Mouse (Mus musculus) retina, postnatal 7 days (tissue): ENCODE data around the gene Itih2.

Experiments
- DNase-seq: peaks from one replicate; pipeline ENCODE4 v3.0.0-alpha.2; 2012; ENCODE audit warnings: low read depth, low spot score

The Itih2 gene

DNA sequence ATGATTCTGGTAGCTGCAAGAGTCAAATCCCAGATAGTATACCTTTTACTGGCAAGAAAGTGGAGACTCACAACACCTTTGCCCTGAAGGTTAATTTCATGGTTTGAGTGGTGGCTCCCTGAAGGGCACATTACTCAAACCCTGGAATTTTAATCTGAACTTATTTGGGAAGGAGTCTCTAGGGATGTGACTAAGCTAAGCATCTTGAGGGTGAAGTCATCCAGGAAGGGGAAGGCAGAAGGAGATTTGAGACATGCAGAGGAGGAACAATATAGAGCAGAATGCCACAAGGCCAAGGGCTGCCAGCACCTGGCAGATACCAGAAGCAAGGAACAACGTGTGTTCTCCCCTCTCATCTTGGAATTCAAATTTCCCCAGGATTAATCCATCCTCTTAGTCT is 12.4 kb downstream of the Itih2 start:
- DNase-seq, result no peak

DNA sequence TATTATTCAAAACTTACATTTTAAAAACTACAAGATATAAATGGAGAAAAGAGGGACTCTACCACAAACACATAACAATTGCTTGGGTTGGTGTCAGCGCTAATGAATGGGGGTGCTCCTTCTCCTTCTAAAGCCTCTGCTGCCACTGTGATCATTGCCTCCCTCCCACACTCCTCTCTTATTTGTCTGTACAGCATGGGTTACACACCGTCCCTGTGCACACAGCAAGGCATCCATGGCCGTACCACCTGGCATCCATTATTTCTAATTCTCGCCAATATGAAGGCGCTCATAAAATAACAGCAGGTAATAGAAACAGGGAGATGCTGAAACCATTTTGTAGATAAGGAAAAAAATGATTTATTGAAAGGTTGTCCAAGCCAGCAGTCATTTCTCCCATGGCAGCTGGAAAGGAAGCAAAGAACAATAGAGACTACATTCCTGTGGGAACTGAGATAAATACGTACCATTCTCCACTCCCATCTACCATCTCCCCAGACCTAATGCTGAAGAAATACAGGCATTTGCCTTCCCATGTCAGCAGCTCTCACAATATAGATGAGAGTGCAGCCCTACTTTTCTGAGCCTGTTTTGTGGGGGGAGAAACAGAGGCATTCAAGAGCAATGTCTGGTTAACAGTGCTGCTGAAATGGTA is 22.5 kb downstream of the Itih2 start:
- no peak for DNase-seq

DNA sequence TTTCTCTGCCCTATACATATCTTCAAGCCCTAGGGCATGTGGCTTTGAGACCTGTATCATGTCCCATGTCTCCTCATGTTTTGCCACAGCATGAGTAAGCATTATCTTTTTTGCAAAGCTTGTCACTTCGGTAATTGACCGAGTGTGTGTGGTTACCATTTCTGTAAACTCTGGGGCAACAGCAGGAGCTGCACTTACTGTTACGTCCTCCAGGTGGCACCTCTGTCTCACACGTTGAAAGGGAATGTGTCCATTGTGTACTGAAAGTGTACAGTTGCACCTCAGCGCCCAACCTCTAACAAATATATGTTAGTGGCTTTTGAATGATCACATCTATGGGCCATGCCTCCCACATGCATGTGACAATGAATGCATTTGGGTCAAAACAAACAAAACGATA is 30.0 kb downstream of the Itih2 start:
- peak; percentile 24 for DNase-seq

DNA sequence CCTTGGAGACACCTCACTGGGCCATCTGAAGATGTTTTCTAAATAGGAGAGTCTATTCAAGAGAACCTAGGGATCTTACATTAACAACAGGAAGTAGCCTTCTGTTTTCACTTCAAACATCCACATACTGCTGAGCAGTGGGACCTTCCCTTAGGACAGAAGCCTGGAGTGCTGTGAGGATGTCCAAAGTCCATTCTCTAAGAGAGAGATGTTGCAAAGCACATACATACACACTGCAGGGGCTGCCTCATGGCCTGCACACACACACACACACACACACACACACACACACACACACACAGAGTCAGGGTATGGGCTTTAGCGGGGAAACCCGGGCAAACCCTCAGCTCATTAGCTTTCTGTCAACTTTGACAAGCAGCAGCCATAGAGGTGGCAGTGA is 30.7 kb downstream of the Itih2 start:
- DNase-seq, result no peak

DNA sequence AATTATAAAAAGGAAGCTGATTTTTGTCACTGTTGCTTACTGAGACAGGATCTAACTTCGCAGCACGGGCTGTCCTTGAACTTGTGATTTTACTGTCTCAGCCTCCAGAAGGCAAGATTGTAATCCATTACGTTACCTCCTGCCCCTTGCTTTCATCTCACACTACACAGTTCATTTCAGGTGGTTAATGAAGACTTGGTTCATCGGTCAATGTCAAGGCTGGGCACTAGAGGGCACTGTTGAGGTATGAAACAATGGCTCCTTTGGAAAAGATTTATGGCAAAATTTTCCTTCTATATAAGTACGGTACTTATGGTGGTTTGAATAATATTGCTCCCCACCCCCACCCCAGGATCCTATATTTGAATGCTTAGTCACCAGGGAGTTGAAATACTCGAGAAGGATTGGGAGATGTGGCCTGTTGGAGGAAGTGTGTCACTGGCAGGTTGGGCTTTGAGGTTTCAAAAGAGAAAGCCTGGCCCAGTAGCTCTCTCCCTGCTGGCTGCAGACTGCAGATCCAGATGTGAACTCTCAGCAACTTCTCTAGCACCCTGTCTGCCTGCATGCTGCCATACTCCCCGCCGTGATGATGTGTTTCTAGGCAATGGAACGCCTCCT is 32.5 kb downstream of the Itih2 start:
- peak; percentile 41 for DNase-seq

DNA sequence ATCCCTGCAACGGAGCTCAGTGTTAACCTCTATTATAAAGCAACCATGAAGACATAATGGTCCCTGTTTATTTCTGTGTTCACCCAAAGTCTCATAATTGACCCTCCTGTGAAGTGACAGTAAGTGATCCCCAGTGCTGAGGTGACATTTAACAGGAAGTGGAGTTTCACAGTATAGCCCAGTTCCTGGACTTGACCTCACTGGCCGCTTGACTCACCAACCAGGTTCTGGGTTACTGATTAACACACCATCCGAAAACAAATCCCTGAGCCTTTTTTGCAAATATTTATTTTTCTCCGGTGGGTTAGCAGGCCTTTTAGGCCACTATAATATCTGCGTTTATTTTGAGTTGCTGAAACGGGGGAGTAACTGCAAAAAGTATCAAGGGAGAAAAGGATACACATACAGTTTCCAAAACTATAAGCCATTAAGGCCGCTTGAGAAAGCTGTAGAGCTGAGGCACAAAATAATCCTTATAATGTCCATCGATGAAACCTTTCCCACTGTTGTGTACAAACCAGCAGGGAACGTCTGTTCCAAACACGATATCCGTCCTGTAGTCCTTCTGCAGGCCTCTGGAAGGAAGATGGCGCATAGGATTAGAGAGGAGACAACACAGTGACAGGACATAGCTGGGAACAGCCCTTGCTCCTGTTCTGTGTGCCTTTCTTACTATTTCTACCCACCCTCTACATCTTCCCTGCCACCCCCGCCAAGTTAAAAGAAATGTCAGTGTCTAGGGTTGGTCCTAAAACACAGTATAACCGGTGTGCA is 36.7 kb downstream of the Itih2 start:
- DNase-seq, result no peak

DNA sequence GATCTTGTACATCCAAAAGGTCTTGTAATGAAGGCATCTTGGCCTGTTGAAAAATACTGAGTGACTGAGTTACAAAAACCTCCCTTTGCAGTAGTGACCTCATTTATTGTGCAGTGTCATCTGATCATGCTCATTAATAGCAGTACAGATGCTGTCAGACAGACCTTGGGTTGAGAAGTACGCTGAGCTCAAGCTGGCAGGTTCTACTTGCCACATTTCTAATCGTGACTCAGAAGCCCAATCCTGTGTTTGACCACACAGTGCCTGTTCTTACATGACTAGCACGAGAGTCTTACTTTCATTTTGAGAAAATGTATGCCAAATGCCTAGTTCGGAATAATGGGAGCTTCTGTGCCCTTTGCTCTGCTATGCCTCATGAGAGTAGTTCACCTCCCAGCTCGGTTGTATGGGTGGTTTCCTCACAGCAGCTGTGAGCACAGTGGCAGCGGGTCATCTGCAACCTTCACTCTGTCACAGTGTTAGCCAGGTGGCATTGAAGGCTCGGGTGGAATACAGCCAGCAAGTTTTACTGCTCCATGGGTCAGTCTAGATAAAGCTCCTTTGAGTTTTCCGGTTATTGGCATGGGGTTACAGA is 43.8 kb downstream of the Itih2 start:
- DNase-seq, result no peak

DNA sequence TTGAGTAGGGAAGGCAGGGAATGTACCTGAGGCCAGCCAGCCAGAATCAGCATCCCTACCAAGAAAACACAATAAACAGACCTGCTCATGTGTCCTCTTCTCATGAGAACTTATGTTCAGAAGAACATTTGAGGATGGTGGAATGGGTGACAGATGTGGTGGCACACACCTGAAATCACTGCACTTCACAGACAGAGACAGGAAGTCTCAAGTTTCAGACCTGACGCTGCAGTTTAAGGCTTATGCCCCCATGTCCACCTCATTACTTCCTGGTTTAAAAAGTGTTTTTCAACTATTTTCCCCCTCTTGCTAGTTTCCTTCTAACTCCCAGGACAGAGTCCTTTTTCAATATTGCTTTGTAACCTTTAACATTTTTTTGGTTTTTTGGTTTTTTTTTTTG is 48.5 kb downstream of the Itih2 start:
- no peak for DNase-seq

DNA sequence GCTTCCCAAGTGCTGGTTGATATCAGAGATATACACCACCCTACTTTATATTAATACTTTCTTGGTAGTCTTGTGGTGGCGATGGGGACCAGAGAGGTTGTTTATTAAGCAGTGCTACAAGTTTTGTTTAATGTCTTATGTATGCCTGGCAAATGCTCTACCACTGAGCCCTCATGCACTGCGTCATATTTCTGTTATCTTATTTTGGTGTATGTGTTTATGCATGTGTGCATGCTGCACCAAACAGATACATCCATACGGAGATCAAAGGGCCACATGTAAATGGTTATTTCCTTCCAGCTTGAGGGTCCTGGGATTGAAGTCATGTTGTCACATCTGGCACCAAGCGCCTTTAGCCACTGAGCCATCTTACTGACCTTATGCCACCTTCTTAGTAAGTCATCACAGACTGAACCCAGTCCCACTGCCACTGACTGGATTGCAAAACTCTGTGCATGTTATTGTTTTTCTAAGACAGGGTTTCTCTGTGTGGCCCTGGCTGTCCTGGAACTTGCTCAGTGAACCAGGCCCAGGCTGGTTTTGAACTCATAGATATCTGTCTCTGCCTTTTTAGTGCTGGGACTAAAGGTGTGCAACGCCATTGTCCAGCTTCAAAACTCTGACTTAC is 49.6 kb downstream of the Itih2 start:
- no peak for DNase-seq

DNA sequence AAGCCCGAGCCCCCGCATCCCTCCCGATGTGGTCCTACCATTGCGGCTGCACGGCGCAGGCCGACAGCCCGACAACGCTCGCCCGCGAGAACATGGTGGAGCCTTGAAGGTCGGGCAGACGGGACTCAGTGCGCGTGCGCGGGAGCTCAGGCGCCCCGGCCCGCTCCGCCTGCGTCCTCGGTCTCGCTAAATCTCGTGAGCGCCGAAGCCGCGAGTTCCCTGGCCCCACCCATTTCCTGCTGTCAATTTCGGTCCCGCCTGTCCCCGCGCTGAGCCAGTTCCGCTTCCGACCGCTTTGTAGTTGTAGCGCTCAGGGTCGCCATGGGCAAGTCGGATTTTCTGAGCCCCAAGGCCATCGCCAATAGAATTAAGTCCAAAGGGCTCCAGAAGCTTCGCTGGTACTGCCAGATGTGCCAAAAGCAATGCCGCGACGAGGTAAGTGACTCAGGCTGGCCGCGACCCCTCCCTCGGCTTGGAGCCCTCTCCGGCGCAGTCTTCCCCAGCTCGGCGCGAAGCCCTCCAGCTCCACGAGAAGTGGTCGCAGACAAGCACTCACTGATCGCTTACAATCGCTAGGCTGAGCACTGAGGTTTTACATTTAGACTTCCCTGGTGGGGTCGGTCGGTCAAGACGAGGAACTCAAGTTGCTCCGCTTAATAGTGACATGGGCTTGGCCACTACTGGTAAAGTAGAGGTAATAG is 50.7 kb downstream of the Itih2 start, which contains the start of the genes Atp5c1 and Kin:
Gene Atp5c1, minus strand, starts transcription at position 201 of the 701 bp plus-strand sequence.
Gene Kin, plus strand, starts transcription at position 284 of the 701 bp plus-strand sequence.
- peak; percentile 96 for DNase-seq

DNA sequence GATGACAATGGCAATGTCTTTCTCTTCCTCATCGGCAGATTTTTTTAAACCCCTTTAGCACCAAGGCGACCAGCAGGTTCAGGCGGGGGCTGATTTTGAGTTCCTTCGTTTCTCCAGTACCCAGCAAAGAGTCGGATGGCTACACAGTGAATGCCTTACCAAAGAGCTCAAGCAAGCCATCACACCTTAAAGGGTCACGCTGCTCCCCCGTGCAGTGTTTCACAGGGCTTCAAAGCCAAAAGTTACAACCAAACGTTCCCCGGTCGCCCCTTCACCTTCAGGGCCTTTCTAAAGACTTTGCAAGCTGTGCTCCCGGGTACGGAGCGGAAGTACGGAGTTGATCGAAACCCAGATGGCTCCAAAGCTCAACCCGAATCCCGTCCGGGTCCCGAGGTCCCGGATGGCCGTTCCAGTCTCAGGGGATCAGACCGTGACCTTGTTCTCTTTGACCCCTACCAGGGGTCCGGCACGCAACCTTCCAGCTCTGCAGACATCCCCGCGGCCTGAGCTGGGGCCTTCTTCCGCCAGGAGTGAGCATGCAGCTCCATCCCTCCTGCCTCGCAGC is 51.4 kb downstream of the Itih2 start:
- no peak for DNase-seq

DNA sequence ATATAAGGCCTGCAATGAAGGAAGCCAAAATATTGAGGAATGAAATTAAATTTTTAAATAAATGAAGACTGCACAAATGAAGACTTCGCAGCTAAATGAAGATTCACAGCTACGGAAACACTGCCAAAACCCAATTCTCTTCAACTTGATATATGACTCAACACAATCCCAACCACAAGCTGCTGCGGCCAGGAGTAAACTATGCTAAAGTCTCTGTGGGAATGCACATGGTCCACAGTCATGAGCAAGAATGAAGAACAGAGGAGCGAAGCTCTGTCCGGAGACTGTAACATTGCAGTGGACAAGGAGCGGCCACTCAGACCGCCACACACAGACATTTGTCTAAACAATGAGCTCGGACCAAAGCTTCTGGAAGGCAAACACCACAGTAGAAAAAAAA is 54.5 kb downstream of the Itih2 start:
- DNase-seq, result no peak

DNA sequence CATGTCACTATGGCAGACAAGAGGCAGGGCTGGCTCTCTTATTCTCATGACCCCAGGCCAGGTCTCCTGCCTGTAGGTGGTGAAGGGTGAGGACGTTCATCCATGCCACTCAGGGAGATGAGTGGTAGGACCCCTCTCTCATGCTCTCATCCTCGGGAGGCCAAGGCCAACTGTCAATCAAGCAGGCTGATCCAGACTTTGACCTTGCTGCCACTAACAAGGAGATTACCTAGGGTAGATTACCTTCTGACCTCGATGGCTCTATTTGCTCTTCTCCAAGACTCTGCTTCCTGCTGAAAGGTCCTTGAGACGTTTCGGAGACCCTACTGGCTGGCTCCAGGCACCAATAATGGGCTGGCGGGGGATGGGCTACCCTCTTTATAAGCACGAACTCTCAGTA is 56.7 kb downstream of the Itih2 start:
- no peak for DNase-seq

DNA sequence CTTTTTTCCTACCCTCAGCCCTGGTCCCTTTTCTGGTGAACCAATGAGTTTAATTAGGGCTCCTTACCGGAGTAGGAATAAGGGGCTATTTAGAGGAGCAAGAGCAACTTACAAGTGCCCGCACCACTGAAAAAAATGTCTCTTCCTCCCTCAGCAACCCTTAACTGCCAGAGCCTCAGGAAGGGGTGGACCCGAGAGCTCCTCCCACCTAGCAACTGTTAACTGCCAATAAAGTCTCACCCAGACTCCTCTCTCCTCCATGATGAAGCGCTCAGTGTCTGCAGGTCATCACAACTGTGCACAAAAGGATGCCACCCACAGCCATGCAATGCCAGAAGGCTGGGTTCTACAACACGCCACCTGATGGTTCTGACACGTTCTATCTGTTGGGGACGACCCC is 59.4 kb downstream of the Itih2 start:
- no peak for DNase-seq

DNA sequence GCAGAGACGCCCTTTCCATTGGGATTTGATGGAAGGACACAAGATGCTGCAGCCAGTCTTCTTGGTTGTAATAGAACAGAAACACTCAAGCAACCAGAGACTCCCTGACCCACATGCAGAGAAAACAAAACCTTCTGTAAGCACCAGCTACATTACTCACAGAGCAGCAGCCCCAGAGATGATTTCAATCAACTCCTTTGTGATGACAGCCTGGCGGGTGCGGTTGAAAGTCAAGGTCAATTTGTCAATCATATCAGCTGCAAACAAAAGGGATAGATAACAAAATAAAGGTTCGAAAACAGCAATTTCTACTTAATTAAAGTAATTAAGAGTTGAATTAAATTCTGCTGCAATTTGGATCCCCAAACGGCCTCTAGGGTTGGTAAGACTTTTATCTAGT is 72.4 kb downstream of the Itih2 start:
- DNase-seq, result no peak

DNA sequence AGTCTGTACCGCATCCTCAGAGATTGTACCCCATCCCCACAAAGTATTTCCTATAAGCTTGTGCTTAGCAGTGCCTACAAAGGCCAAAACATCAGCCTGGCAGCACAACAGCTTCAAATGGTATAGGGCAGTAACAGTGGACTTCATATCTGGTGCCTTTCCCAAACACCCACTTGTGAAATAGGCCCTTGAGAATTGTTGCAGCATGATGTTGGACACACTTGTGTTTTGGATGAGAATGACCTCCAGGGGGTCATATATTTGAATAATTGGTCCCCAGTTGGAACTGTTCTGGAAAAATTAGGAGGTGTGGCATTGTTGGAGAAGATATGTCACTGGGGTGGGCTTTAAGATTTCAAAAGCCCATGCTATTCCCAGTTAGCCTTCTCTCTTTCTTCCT is 79.2 kb downstream of the Itih2 start:
- no peak for DNase-seq

DNA sequence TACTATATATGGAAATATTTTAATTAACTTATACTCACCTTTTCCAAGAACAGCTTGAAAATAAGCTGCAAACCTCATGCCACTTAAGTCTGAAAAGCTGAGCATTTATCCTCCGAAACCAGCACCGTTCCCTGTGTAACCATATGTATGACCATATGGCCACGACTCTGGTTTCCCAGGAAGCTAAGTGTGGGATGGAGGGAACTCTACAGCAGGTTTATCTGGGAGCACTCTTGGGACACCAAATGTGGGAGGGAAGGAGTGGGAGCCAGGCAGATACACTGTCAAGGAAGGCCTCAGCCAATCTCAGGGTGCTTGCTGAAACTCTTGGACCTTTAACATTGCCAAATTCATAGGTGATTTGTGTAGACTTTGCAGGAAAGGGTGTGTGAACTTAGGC is 80.3 kb downstream of the Itih2 start:
- DNase-seq, result no peak

DNA sequence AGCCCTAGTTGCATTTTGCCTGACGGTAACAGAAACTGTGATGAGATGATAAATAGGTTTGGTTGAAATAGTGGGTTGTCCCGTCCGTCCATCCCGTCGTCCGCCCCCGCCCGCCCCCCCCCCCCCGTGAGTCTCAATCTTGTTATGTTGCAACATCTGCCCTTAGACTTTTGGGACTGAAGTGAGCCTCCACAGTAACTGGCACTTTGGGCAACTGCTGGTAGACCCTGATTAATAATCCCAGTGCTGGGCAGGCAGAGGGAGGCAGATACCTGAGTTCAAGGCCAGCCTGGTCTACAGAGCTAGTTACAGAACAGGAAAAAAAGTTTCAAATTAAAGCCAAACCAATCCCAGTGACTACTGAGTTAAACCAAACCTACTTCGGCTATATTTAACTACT is 81.7 kb downstream of the Itih2 start:
- DNase-seq, result no peak

DNA sequence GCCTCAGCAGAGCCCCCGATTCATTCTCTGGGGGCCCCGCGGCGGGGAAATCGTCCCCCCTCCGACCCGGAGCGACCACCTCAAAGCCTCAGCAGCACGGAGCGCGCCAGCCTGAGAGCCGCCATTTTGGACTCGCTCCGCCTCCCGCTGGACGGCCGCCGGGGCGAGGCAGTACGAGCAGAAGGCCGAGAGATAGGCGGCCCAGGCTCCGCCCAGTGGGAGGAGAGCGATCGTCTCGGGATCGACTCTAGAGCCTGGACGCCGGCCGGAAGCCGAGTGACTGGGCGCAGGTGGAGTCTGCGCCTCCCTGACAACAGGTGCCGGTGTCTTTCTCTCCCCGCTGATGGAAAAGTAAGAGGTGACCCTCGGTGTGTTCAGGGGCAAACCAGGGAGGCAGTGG is 82.7 kb downstream of the Itih2 start, which contains the start of gene Taf3:
Gene Taf3, minus strand, starts transcription at position 136 of the 400 bp plus-strand sequence.
- DNase-seq, result peak; percentile 81

DNA sequence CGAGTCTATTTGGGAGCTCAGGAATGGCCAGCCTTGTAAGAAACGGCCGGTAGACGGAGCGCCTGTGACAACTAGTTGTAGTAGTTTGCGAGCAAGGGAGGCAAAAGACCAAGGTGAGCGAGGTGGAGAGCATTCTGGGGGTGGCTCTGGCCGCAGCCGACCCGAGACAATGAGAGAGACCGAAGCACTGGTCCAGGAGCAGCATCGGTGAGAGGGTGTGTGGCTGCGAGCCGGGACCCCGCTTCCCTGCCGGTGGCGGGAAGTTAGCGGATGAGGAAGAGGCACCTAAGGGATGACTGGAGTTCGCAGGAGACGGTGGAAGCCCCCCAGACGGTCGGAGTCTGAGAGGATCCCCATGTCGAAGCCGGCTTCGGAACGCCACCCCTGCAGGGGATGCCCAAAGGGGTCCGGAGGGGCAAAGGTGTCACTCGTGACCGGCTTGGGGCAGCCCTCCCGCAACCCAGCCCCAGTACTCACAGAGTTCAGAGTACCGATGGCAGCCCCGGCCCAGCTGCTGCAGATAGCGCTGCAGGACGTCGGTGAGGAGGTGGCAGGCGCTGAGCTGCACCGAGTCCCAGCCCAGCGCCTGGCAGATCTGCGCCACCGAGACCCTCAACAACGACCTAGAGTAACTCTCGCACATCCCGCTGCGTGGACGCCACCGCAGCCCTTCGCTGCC is 83.3 kb downstream of the Itih2 start:
- no peak for DNase-seq
